In the genomic region with DNA sequence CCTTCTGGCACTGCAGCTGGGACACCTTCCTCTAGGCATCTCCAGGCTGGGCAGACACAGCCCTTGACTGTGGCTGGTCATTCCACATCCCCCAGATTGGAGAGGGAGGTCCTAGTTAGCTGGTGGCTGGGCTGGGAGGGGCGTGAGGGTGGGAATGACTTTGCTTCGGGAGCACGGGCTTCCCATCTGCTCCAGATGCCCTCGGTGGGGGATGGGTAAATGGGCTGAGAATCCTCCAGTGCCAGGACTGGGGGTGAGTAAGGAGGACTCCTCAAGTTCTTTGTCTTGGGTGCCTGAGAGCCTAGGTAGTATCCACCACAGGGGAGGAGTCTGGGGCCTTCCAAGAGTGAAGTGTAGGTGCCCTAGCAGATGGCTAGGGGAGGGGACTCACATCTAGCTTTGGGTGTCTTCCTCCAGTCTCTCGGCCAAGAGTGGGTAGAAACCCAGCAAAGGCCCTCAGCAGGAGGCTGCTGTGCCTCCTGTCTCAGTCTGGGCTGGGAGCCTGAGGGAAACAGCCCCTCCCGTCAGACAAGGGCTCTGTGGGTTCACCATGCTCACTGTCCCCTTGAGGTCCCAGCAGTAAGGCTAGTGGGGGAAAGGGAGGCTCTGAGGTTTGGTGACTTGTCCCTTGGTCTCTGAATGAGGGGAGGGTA, we compare ENCODE assay signal across 8 mouse cellular contexts. TPM values are rescaled to one million over a fixed set of nuclear protein-coding genes. Genes with fewer than 3 reads are reported as not detected.
DNase-seq lines count a peak whose midpoint lies in the region; ATAC-seq lines count a peak whose summit lies in the region.

No protein-coding gene starts in this region.

- DNase-seq in heart, adult 11 months = peak; percentile 91
- DNase-seq in heart, postnatal 36 days = no peak
- peak; percentile 7 for DNase-seq in urinary bladder, postnatal 10 days (ENCODE audit: low spot score)
- DNase-seq in urinary bladder, postnatal 36 days (ENCODE audit: low spot score in 2 of 2) = no peak
- DNase-seq in layer of hippocampus, adult 8-10 months (ENCODE audit: low spot score in 2 of 2) = no peak
- no peak for DNase-seq in left cerebral cortex, adult 18-20 months (ENCODE audit: low spot score in 2 of 2)

- peaks cover 88% of the 10 kb centered on the region for H3K4me1 ChIP-seq in limb, embryonic 12.5 days (replicated peaks)

- H3K36me3 ChIP-seq in limb, embryonic 12.5 days = no peaks in the 10 kb centered on the region

- H3K9me3 ChIP-seq in limb, embryonic 12.5 days = no peaks in the 10 kb centered on the region

- H3K4me2 ChIP-seq in limb, embryonic 12.5 days = peak overlapping the region; percentile 99

- ATAC-seq in limb, embryonic 12.5 days (ENCODE audit: insufficient number of reproducible peaks, insufficient read depth, low FRiP score, low TSS enrichment, low read depth) = no peak
- ATAC-seq in megakaryocyte-erythroid progenitor cell, adult 5-6 weeks (replicated peaks; ENCODE audit: low FRiP score, low TSS enrichment, poor library complexity, severe bottlenecking) = no peak

- H3K27ac ChIP-seq in limb, embryonic 12.5 days = peak overlapping the region; percentile 78; the same call in 1 of the 2 replicates

- no peaks in the 10 kb centered on the region for H3K27me3 ChIP-seq in limb, embryonic 12.5 days

- H3K9ac ChIP-seq in limb, embryonic 12.5 days (replicated peaks) = no peak overlapping the region

- intact Hi-C loops in heart, postnatal 36 days (cut with DNase I) = no loop called here

- 20% methylated on average over 6 of the region's 6 CpGs for WGBS in limb, embryonic 12.5 days

- no peak overlapping the region for H3K4me3 ChIP-seq in limb, embryonic 12.5 days (replicated peaks)

RNA-seq across cellular contexts. Expression of gene Glis2, which starts 4.5 kb away (rescaled TPM):
- total RNA-seq in heart, postnatal 36 days (2021) = 10 to 100 TPM; 16.0 to 16.7 TPM
- 28.4 and 32.6 TPM in 2 replicates for polyA plus RNA-seq in limb, embryonic 12.5 days (2016; fragmentation: Nextera tagmentation; extraction: Ambion mirVana)
- 2.0 TPM in 1 of 2 replicates, not detected in the other for total RNA-seq in megakaryocyte-erythroid progenitor cell, adult 5-6 weeks (2014; fragmentation: Nextera tagmentation)
- total RNA-seq in megakaryocyte-erythroid progenitor cell, adult 5-6 weeks (2017) = 0.33 TPM in 1 of 2 replicates, not detected in the other
- 10 to 100 TPM; 10.9 to 18.4 (median 11.9) TPM for total RNA-seq in layer of hippocampus, adult 8-10 months (2022)
- total RNA-seq in left cerebral cortex, adult 18-20 months (2021) = 10 to 100 TPM; 12.4 to 16.6 TPM

RNA-seq across cellular contexts. Expression of gene Pam16, which starts 25.8 kb away (rescaled TPM):
- 100 to 1,000 TPM; 134 to 150 TPM for total RNA-seq in heart, postnatal 36 days (2021)
- polyA plus RNA-seq in limb, embryonic 12.5 days (2016; fragmentation: Nextera tagmentation; extraction: Ambion mirVana) = 111 and 120 TPM in 2 replicates
- 76.0 and 100 TPM in 2 replicates for total RNA-seq in megakaryocyte-erythroid progenitor cell, adult 5-6 weeks (2014; fragmentation: Nextera tagmentation)
- 18.2 and 24.0 TPM in 2 replicates for total RNA-seq in megakaryocyte-erythroid progenitor cell, adult 5-6 weeks (2017)
- 100 to 1,000 TPM in 1 of 4 experiments, 10 to 100 TPM in 3; 81.5 to 100 (median 89.5) TPM for total RNA-seq in layer of hippocampus, adult 8-10 months (2022)
- total RNA-seq in left cerebral cortex, adult 18-20 months (2021) = 10 to 100 TPM; 72.1 to 86.6 TPM

RNA-seq across cellular contexts. Expression of gene Tfap4, which starts 39.4 kb away (rescaled TPM):
- 1 to 10 TPM; 4.4 to 4.6 TPM for total RNA-seq in heart, postnatal 36 days (2021)
- 29.1 and 31.0 TPM in 2 replicates for polyA plus RNA-seq in limb, embryonic 12.5 days (2016; fragmentation: Nextera tagmentation; extraction: Ambion mirVana)
- 31.4 and 38.4 TPM in 2 replicates for total RNA-seq in megakaryocyte-erythroid progenitor cell, adult 5-6 weeks (2014; fragmentation: Nextera tagmentation)
- 47.3 and 69.9 TPM in 2 replicates for total RNA-seq in megakaryocyte-erythroid progenitor cell, adult 5-6 weeks (2017)
- 1 to 10 TPM; 5.8 to 7.4 (median 7.4) TPM for total RNA-seq in layer of hippocampus, adult 8-10 months (2022)
- 1 to 10 TPM; 3.5 to 3.6 TPM for total RNA-seq in left cerebral cortex, adult 18-20 months (2021)

RNA-seq across cellular contexts. Expression of gene Vasn, which starts 40.7 kb away (rescaled TPM):
- total RNA-seq in heart, postnatal 36 days (2021) = 10 to 100 TPM in 1 of 2 experiments, 1 to 10 TPM in 1; 9.2 to 11.0 TPM
- polyA plus RNA-seq in limb, embryonic 12.5 days (2016; fragmentation: Nextera tagmentation; extraction: Ambion mirVana) = 29.4 and 30.4 TPM in 2 replicates
- total RNA-seq in megakaryocyte-erythroid progenitor cell, adult 5-6 weeks (2014; fragmentation: Nextera tagmentation) = not detected in 2 replicates
- 0.38 and 0.65 TPM in 2 replicates for total RNA-seq in megakaryocyte-erythroid progenitor cell, adult 5-6 weeks (2017)
- total RNA-seq in layer of hippocampus, adult 8-10 months (2022) = 10 to 100 TPM in 1 of 4 experiments, 1 to 10 TPM in 3; 4.8 to 10.2 (median 6.7) TPM
- total RNA-seq in left cerebral cortex, adult 18-20 months (2021) = 10 to 100 TPM; 11.5 to 11.6 TPM

RNA-seq across cellular contexts. Expression of gene Dnaja3, which starts 40.8 kb away (rescaled TPM):
- total RNA-seq in heart, postnatal 36 days (2021) = 100 to 1,000 TPM; 143 to 164 TPM
- polyA plus RNA-seq in limb, embryonic 12.5 days (2016; fragmentation: Nextera tagmentation; extraction: Ambion mirVana) = 55.1 and 58.0 TPM in 2 replicates
- total RNA-seq in megakaryocyte-erythroid progenitor cell, adult 5-6 weeks (2014; fragmentation: Nextera tagmentation) = 56.5 and 81.2 TPM in 2 replicates
- total RNA-seq in megakaryocyte-erythroid progenitor cell, adult 5-6 weeks (2017) = 71.0 and 106 TPM in 2 replicates
- 10 to 100 TPM; 59.6 to 68.7 (median 64.4) TPM for total RNA-seq in layer of hippocampus, adult 8-10 months (2022)
- 10 to 100 TPM; 61.5 to 64.2 TPM for total RNA-seq in left cerebral cortex, adult 18-20 months (2021)

Comparison
In these comparisons a context has a peak if more than half of its experiments do, and no peak if none do; other contexts are left out.
1. DNase-seq: peak in heart, adult 11 months (single experiment) and urinary bladder, postnatal 10 days (single experiment); none in heart, postnatal 36 days (0 of 2), urinary bladder, postnatal 36 days (0 of 2), layer of hippocampus, adult 8-10 months (0 of 2) and left cerebral cortex, adult 18-20 months (0 of 2).
2. RNA of gene Glis2, which starts 4.5 kb away (total RNA-seq): 16.0 to 16.7 TPM in heart, postnatal 36 days, 12.4 to 16.6 TPM in left cerebral cortex, adult 18-20 months and 10.9 to 18.4 TPM in layer of hippocampus, adult 8-10 months; 0.33 to 2.0 TPM in megakaryocyte-erythroid progenitor cell, adult 5-6 weeks; every median in the first group is over 4 times any median in the second.